ENCODE assay signal across 24 mouse cellular contexts in genomic region chr10:72811614-72812013, GRCm38 (mm10).
A peak's percentile ranks its signal among the peaks of the same experiment; 100 is the strongest.
DNase-seq lines count a peak whose midpoint lies in the region; ATAC-seq and TF ChIP-seq lines count a peak whose summit lies in the region.
"Had no signal": no experiment of that assay in that cellular context is flagged by ENCODE, and none has a peak within 500 bp of the region (broad histone marks: within the 10 kb centered on the region; RNA-seq: fewer than 3 reads in every experiment).

No protein-coding gene starts in this region.

- TF ChIP-seq POLR2A in brain, embryonic 14.5 days (IDR thresholded peaks at IDR 0.05; ENCODE audit: borderline replicate concordance, extremely low read depth, insufficient read depth, insufficient read length, poor library complexity, severe bottlenecking) = no peak

- no peak overlapping the region for H3K27ac ChIP-seq in forebrain, embryonic 14.5 days (ENCODE audit: low read depth, low read length)
- H3K27ac ChIP-seq in forebrain, embryonic 13.5 days = no peak overlapping the region
- H3K27ac ChIP-seq in hindbrain, postnatal 0 days = no peak overlapping the region
- H3K27ac ChIP-seq in hindbrain, embryonic 11.5 days (ENCODE audit: low read depth, low read length) = no peak overlapping the region
- H3K27ac ChIP-seq: embryonic facial prominence, embryonic 15.5 days; forebrain, embryonic 10.5 days; gastrocnemius, adult 2 months; heart, embryonic 13.5 days; hindbrain, embryonic 15.5 days; intestine, embryonic 15.5 days had no signal

- peak; percentile 48 for DNase-seq in forebrain, embryonic 14.5 days (ENCODE audit: low spot score)
- peak; percentile 31 for DNase-seq in hindbrain, postnatal 0 days (ENCODE audit: low spot score)
- no peak for DNase-seq in hindbrain, embryonic 11.5 days (ENCODE audit: low spot score)
- DNase-seq in brain, embryonic 14.5 days (ENCODE audit: low read depth) = peak; percentile 60
- DNase-seq in hindlimb bud, embryonic 11.5 days (ENCODE audit: extremely low spot score, low read depth, low spot score) = peak; percentile 16
- DNase-seq in heart, adult 8-10 months (ENCODE audit: low spot score) = no peak
- DNase-seq: adrenal gland, postnatal 14 days; cerebellum, adult 18-20 months; cerebellum, adult 9-11 months; cerebellum, postnatal 36 days; gastrocnemius, adult 2 months; gastrocnemius, postnatal 25 days; heart, postnatal 36 days; kidney, adult 2 months had no signal

- H3K9me3 ChIP-seq in forebrain, embryonic 14.5 days (replicated peaks; ENCODE audit: control insufficient read depth, low read length) = no peaks in the 10 kb centered on the region
- H3K9me3 ChIP-seq in forebrain, embryonic 13.5 days (replicated peaks) = no peaks in the 10 kb centered on the region
- no peaks in the 10 kb centered on the region for H3K9me3 ChIP-seq in hindbrain, postnatal 0 days (ENCODE audit: low read length)
- H3K9me3 ChIP-seq in hindbrain, embryonic 11.5 days (ENCODE audit: control insufficient read depth, low read length) = no peaks in the 10 kb centered on the region
- H3K9me3 ChIP-seq: embryonic facial prominence, embryonic 15.5 days; forebrain, embryonic 10.5 days; heart, embryonic 13.5 days; hindbrain, embryonic 15.5 days; intestine, embryonic 15.5 days had no signal

- H3K4me2 ChIP-seq in forebrain, embryonic 14.5 days (ENCODE audit: low read length) = no peak overlapping the region
- H3K4me2 ChIP-seq in forebrain, embryonic 13.5 days = no peak overlapping the region
- no peak overlapping the region for H3K4me2 ChIP-seq in hindbrain, postnatal 0 days (ENCODE audit: low read depth, low read length)
- H3K4me2 ChIP-seq in hindbrain, embryonic 11.5 days (replicated peaks; ENCODE audit: low read depth, low read length) = no peak overlapping the region
- H3K4me2 ChIP-seq: embryonic facial prominence, embryonic 15.5 days; heart, embryonic 13.5 days; hindbrain, embryonic 15.5 days; intestine, embryonic 15.5 days had no signal

- peak; percentile 57; the same call in 1 of the 2 replicates for ATAC-seq in forebrain, embryonic 14.5 days
- no peak for ATAC-seq in forebrain, embryonic 13.5 days
- no peak for ATAC-seq in hindbrain, postnatal 0 days
- no peak for ATAC-seq in hindbrain, embryonic 11.5 days (ENCODE audit: low FRiP score)
- ATAC-seq: activated CD4-positive, CD25-positive, alpha-beta regulatory T cell, adult 4 months; intestine, embryonic 15.5 days; Patski had no signal

- no peaks in the 10 kb centered on the region for H3K27me3 ChIP-seq in forebrain, embryonic 14.5 days (replicated peaks; ENCODE audit: control insufficient read depth, insufficient read depth, low read length)
- no peaks in the 10 kb centered on the region for H3K27me3 ChIP-seq in forebrain, embryonic 13.5 days
- H3K27me3 ChIP-seq in hindbrain, postnatal 0 days (ENCODE audit: insufficient read depth, low read length) = no peaks in the 10 kb centered on the region
- no peaks in the 10 kb centered on the region for H3K27me3 ChIP-seq in hindbrain, embryonic 11.5 days (ENCODE audit: control insufficient read depth, insufficient read depth, low read length)
- H3K27me3 ChIP-seq: CH12.LX; embryonic facial prominence, embryonic 15.5 days; heart, embryonic 13.5 days; hindbrain, embryonic 15.5 days; intestine, embryonic 15.5 days had no signal

- WGBS in forebrain, embryonic 14.5 days = 38% methylated on average over 8 of the region's 8 CpGs
- 49% methylated on average over 8 of the region's 8 CpGs for WGBS in forebrain, embryonic 13.5 days
- 61% methylated on average over 8 of the region's 8 CpGs for WGBS in hindbrain, postnatal 0 days
- 94% methylated on average over 8 of the region's 8 CpGs for WGBS in hindbrain, embryonic 11.5 days

- H3K4me3 ChIP-seq in forebrain, embryonic 14.5 days (ENCODE audit: low read depth, low read length) = no peak overlapping the region
- no peak overlapping the region for H3K4me3 ChIP-seq in forebrain, embryonic 13.5 days
- H3K4me3 ChIP-seq in hindbrain, postnatal 0 days (ENCODE audit: low read length) = no peak overlapping the region
- no peak overlapping the region for H3K4me3 ChIP-seq in hindbrain, embryonic 11.5 days (ENCODE audit: low read depth, low read length)
- H3K4me3 ChIP-seq: embryonic facial prominence, embryonic 15.5 days; erythroblast, embryonic 14.5 days; forebrain, embryonic 10.5 days; gastrocnemius, adult 2 months; heart, embryonic 13.5 days; hindbrain, embryonic 15.5 days; intestine, embryonic 15.5 days had no signal

- no peaks in the 10 kb centered on the region for H3K4me1 ChIP-seq in forebrain, embryonic 14.5 days (ENCODE audit: control insufficient read depth, insufficient read depth, low read length)
- H3K4me1 ChIP-seq in forebrain, embryonic 13.5 days = no peaks in the 10 kb centered on the region
- H3K4me1 ChIP-seq in hindbrain, postnatal 0 days (ENCODE audit: insufficient read depth, low read length) = no peaks in the 10 kb centered on the region
- H3K4me1 ChIP-seq in hindbrain, embryonic 11.5 days (replicated peaks; ENCODE audit: control insufficient read depth, insufficient read depth, low read length) = no peaks in the 10 kb centered on the region
- H3K4me1 ChIP-seq: embryonic facial prominence, embryonic 15.5 days; forebrain, embryonic 10.5 days; heart, embryonic 13.5 days; hindbrain, embryonic 15.5 days; intestine, embryonic 15.5 days had no signal

- no peak for TF ChIP-seq CTCF in hindbrain, postnatal 0 days (IDR thresholded peaks at IDR 0.05; ENCODE audit: low read depth)
- no peak for TF ChIP-seq CTCF in brain, embryonic 14.5 days (IDR thresholded peaks at IDR 0.05; ENCODE audit: borderline replicate concordance, extremely low read depth, insufficient read depth, insufficient read length)

- H3K36me3 ChIP-seq in forebrain, embryonic 14.5 days (ENCODE audit: control insufficient read depth, insufficient read depth, low read length) = no peaks in the 10 kb centered on the region
- no peaks in the 10 kb centered on the region for H3K36me3 ChIP-seq in forebrain, embryonic 13.5 days (ENCODE audit: poor library complexity, severe bottlenecking)
- H3K36me3 ChIP-seq in hindbrain, postnatal 0 days (ENCODE audit: insufficient read depth, low read length) = no peaks in the 10 kb centered on the region
- H3K36me3 ChIP-seq in hindbrain, embryonic 11.5 days (ENCODE audit: control insufficient read depth, insufficient read depth, low read length) = no peaks in the 10 kb centered on the region
- H3K36me3 ChIP-seq: embryonic facial prominence, embryonic 15.5 days; forebrain, embryonic 10.5 days; heart, embryonic 13.5 days; hindbrain, embryonic 15.5 days; intestine, embryonic 15.5 days had no signal

- H3K9ac ChIP-seq in forebrain, embryonic 14.5 days (ENCODE audit: low read length) = no peak overlapping the region
- no peak overlapping the region for H3K9ac ChIP-seq in forebrain, embryonic 13.5 days
- H3K9ac ChIP-seq in hindbrain, postnatal 0 days (replicated peaks; ENCODE audit: low read length) = no peak overlapping the region
- H3K9ac ChIP-seq in hindbrain, embryonic 11.5 days (ENCODE audit: low read depth, low read length) = no peak overlapping the region
- H3K9ac ChIP-seq: embryonic facial prominence, embryonic 15.5 days; heart, embryonic 13.5 days; hindbrain, embryonic 15.5 days; intestine, embryonic 15.5 days had no signal

Comparison
In these comparisons a context has a peak if more than half of its experiments do, and no peak if none do; other contexts are left out.
1. DNase-seq: peak in forebrain, embryonic 14.5 days (single experiment), hindbrain, postnatal 0 days (single experiment), brain, embryonic 14.5 days (single experiment) and hindlimb bud, embryonic 11.5 days (single experiment); none in hindbrain, embryonic 11.5 days (single experiment) and heart, adult 8-10 months (single experiment).